Mouse (Mus musculus): ENCODE data around the gene Apoe.

DNA sequence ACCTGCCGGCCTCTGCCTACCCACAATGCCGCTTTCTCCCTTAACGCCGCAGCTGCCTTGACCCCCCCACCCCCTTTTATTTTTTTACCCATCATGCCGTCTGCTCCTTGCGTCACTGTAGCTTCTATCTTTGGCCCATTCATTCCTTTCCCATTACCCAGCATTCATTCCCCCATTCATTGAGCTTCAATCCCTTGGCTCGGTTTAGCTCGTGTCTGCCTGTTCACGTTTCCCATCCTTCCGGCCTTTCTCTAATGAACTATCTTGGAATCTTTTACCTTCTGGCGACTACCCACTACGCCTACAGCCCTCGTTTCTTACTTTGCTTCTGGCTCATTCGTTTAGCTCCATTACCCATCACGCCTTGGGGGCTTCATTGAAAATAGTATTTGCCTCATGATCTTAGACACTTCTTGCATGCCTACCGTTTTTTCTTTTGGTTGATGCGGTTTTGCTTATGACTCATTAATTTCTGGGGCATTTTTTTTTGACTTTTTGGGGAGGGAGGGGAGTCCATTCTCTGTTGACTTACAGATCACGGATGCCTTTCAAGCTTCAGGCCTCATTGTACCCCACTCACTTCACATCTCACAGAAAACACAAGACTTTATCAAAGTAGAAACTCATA, 17.2 kb upstream of the Apoe start:
- TF ChIP-seq CTCF (IDR thresholded peaks at IDR 0.05; ENCODE audit: low read depth, low read length) (no peak), TAL1 (conservative IDR thresholded peaks at IDR 0.05; ENCODE audit: low read depth, low read length) (no peak), POLR2AphosphoS5 (IDR thresholded peaks at IDR 0.05; ENCODE audit: insufficient replicate concordance, low read depth, low read length) (no peak), GATA1 (IDR thresholded peaks at IDR 0.05; ENCODE audit: borderline replicate concordance, low read length) (no peak), GATA2 (IDR thresholded peaks at IDR 0.05; ENCODE audit: borderline replicate concordance, low read depth, low read length) (no peak)
